Mouse (Mus musculus): ENCODE data around the gene Eri2. TPM values are rescaled to one million over a fixed set of nuclear protein-coding genes. Genes with fewer than 3 reads are reported as not detected.

Gene Eri2
- polyA plus RNA-seq (2012; rRNA removed) (3.4 and 4.3 TPM in 2 replicates), polyA plus RNA-seq (2014; fragmentation: Nextera tagmentation; extraction: Ambion mirVana) (13.2 and 14.3 TPM in 2 replicates)

DNA sequence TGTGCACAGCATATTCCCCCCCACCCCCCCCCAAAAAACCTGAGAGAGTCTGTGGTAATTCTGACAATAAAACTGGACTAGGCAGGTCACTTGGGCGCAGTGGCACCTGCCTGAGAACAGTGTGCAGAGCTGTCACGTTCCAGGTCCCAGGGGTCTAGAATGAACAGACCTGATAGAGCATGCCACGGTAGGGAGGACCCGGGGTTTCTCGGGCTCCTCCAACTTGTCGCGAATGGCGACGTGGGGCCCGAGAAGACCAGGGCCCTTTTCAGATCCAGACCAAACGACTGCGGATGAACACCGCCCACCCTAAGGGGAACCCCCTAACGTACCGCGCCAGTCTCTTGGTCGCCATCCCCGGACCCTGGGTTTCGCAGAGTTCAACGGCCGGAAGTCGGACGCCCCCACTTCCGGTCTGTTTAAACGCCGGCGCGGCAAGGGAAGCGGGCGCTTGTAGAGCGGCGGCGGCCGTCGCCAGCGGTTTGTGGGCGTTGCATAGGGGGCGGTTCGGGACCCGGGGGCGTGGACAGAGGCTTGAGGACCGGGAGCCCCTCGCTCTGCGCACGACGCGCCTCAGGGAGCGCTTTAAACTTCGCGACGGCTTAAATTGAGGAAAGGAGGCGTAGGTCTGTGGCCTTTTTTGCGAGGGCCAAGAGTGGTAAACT lies at the start of gene Eri2, which contains the start of gene Rexo5:
Gene Eri2 (minus strand): TSS at position 473 of the 665 bp plus-strand sequence.
Gene Rexo5 (plus strand): TSS at position 421 of the 665 bp plus-strand sequence.
- peak within 1 kb of the TSS; percentile 64 for H3K27ac ChIP-seq
- peak; percentile 96 for ATAC-seq (ENCODE audit: insufficient read depth)
- under 1% methylated on average over 53 of the region's 53 CpGs for WGBS (ENCODE audit: insufficient replicate concordance)

DNA sequence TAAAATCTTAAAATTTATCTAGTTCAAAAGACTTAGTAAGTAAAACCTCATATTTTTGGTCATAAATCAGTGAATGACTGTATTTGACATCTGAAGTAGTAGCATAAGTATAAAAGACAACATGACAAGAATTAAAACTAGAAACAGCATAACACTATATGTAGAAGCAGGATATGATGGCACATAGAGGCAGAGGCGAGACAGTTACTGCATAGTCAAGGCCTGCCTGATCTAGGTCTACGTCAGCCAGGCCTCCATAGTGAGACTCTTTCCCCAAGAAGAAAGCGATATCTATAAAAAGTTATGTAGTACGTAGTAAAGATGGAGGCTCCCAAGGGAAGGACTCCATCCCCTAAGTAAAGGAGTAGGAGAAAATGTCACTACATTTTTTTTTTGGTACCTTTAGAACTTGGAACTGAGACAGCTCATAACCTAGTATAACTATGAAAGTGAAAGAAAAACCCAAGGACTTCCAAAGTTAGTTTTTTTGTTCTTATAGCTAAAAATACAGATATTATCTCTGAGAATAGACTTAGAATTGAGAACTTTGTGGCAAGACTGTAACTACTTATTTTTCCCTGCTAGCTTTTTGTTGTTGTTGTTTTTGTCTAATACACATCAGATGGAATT lies 48.1 kb upstream of the Eri2 start:
- no peak for TF ChIP-seq EP300 (IDR thresholded peaks at IDR 0.05; ENCODE audit: low read depth)
- TF ChIP-seq CTCF (IDR thresholded peaks at IDR 0.05; ENCODE audit: low read depth) = no peak
- no peak overlapping the region for H3K4me2 ChIP-seq (ENCODE audit: low read depth)
- WGBS (ENCODE audit: insufficient replicate concordance) = 78% methylated on average over 4 of the region's 4 CpGs
- DNase-seq (ENCODE audit: low read depth in 3 of 3, low spot score in 3 of 3) (no peak), ATAC-seq (ENCODE audit: insufficient read depth) (no peak)
- no peaks in the 10 kb centered on the region for H3K27me3 ChIP-seq (ENCODE audit: control insufficient read depth, insufficient read depth, low read length)
- no peaks in the 10 kb centered on the region for H3K4me1 ChIP-seq (replicated peaks; ENCODE audit: control insufficient read depth in 2 of 2, insufficient read depth in 2 of 2, low read length in 1 of 2)
- H3K9me3 ChIP-seq (ENCODE audit: control insufficient read depth, low read length) = no peaks in the 10 kb centered on the region
- no peak overlapping the region for H3K4me3 ChIP-seq (ENCODE audit: insufficient read depth in 1 of 2, low read depth in 2 of 2, low read length in 2 of 2)
- H3K9ac ChIP-seq (replicated peaks) = no peak overlapping the region
- H3K36me3 ChIP-seq (replicated peaks; ENCODE audit: control insufficient read depth, insufficient read depth, low read depth) = peaks cover 3% of the 10 kb centered on the region
- no peak overlapping the region for H3K27ac ChIP-seq

More for the DNA sequence above, at the start of gene Eri2, which contains the start of gene Rexo5:
- no peaks in the 10 kb centered on the region for H3K27me3 ChIP-seq (ENCODE audit: control insufficient read depth, insufficient read depth, low read length)
- TF ChIP-seq EP300 (IDR thresholded peaks at IDR 0.05; ENCODE audit: low read depth) (peak; percentile 28; the same call in 1 of the 2 replicates), CTCF (IDR thresholded peaks at IDR 0.05; ENCODE audit: low read depth) (no peak)
- H3K4me1 ChIP-seq (replicated peaks; ENCODE audit: control insufficient read depth in 2 of 2, insufficient read depth in 2 of 2, low read length in 1 of 2) = peaks cover 0 to 8% of the 10 kb centered on the region in 2 experiments; a peak in 2 of 4 replicates
- H3K4me2 ChIP-seq (ENCODE audit: low read depth) = peak within 1 kb of the TSS; percentile 90
- H3K4me3 ChIP-seq (ENCODE audit: insufficient read depth in 1 of 2, low read depth in 2 of 2, low read length in 2 of 2) = peak within 1 kb of the TSS; percentile 74 to 98
- peak within 1 kb of the TSS; percentile 78 for H3K9ac ChIP-seq (replicated peaks)
- H3K36me3 ChIP-seq (replicated peaks; ENCODE audit: control insufficient read depth, insufficient read depth, low read depth) = peaks cover 14% of the 10 kb centered on the region
- no peaks in the 10 kb centered on the region for H3K9me3 ChIP-seq (ENCODE audit: control insufficient read depth, low read length)
- DNase-seq (ENCODE audit: low read depth in 3 of 3, low spot score in 3 of 3) = peak; percentile 78 to 84 (median 78)

DNA sequence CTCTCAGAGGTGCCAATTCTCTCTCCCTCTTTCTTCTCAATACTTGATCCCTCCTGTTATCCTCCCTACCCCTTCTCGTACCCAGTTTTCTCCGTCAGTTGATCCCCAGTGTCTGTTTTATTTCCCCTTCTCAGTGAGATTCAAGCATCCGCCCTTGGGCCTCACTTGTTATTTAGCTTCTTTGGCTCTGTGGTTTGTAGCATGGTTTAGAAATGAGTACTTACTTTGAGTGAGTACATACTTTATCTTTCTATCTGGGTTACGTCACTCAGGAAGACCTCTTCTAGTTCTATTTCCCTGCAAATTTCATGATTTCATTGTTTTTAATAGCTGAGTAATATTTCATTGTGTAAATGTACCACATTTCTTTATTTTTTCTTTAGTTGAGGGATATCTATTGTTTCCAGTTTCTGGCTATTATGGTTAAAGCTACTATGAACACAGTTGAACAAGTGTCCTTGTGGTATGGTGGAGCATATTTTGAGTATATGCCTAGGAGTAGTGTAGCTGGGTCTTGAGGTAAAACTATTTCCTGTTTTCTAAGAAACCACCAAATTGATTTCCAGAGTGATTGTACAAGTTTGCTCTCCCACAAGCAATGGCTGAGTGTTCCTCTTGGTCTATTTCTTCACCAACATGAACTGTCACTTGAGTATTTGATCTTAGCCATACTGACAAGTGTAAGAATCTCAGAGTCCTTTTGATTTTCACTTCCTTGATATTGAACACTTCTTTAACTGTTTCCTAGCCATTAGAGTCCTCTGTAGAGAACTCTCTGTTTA lies 42.3 kb upstream of the Eri2 start:
- Histone ChIP-seq H3K36me3 (replicated peaks; ENCODE audit: control insufficient read depth, insufficient read depth, low read depth) (no peaks in the 10 kb centered on the region; the same call in none of the 2 replicates), H3K27ac (no peak overlapping the region), H3K4me1 (replicated peaks; ENCODE audit: control insufficient read depth in 2 of 2, insufficient read depth in 2 of 2, low read length in 1 of 2) (no peaks in the 10 kb centered on the region), H3K4me2 (ENCODE audit: low read depth) (no peak overlapping the region), H3K9me3 (ENCODE audit: control insufficient read depth, low read length) (no peaks in the 10 kb centered on the region), H3K9ac (replicated peaks) (no peak overlapping the region), H3K27me3 (ENCODE audit: control insufficient read depth, insufficient read depth, low read length) (no peaks in the 10 kb centered on the region), H3K4me3 (ENCODE audit: insufficient read depth in 1 of 2, low read depth in 2 of 2, low read length in 2 of 2) (no peak overlapping the region)
- 65% methylated on average over 4 of the region's 4 CpGs for WGBS (ENCODE audit: insufficient replicate concordance)
- no peak for ATAC-seq (ENCODE audit: insufficient read depth)
- DNase-seq (ENCODE audit: low read depth in 3 of 3, low spot score in 3 of 3) = no peak
- TF ChIP-seq CTCF (IDR thresholded peaks at IDR 0.05; ENCODE audit: low read depth) (no peak), EP300 (IDR thresholded peaks at IDR 0.05; ENCODE audit: low read depth) (no peak)

DNA sequence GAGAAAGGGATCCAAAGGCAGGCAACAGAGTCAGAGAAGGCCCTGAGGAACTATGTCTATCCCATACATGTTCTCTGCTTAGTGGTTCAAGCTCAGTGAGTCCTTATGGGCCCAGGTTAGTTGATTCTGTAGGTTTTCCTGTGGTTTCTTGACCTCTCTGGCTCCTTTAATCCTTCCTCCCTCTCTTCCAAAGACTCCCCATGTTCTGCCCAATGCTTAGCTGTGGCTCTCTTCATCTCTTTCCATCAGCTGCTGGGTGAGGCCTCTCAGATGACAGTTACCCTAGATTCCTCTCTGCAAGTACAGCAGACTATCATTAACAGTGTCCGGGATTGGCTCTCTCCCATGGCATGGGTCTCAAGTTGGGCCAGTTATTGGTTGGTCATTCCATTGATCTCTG lies 41.5 kb upstream of the Eri2 start:
- no peak overlapping the region for H3K27ac ChIP-seq
- no peak overlapping the region for H3K4me2 ChIP-seq (ENCODE audit: low read depth)
- no peaks in the 10 kb centered on the region for H3K9me3 ChIP-seq (ENCODE audit: control insufficient read depth, low read length)
- H3K27me3 ChIP-seq (ENCODE audit: control insufficient read depth, insufficient read depth, low read length) = no peaks in the 10 kb centered on the region
- TF ChIP-seq EP300 (IDR thresholded peaks at IDR 0.05; ENCODE audit: low read depth) (no peak), CTCF (IDR thresholded peaks at IDR 0.05; ENCODE audit: low read depth) (no peak)
- no peaks in the 10 kb centered on the region; the same call in none of the 2 replicates for H3K36me3 ChIP-seq (replicated peaks; ENCODE audit: control insufficient read depth, insufficient read depth, low read depth)
- no peak for ATAC-seq (ENCODE audit: insufficient read depth)
- H3K4me1 ChIP-seq (replicated peaks; ENCODE audit: control insufficient read depth in 2 of 2, insufficient read depth in 2 of 2, low read length in 1 of 2) = no peaks in the 10 kb centered on the region
- WGBS (ENCODE audit: insufficient replicate concordance) = 88% methylated on average over 1 of the region's 1 CpGs
- H3K4me3 ChIP-seq (ENCODE audit: insufficient read depth in 1 of 2, low read depth in 2 of 2, low read length in 2 of 2) = no peak overlapping the region
- no peak for DNase-seq (ENCODE audit: low read depth in 3 of 3, low spot score in 3 of 3)
- no peak overlapping the region for H3K9ac ChIP-seq (replicated peaks)
